11 mouse cellular contexts compared by ENCODE assay signal in the genomic region with DNA sequence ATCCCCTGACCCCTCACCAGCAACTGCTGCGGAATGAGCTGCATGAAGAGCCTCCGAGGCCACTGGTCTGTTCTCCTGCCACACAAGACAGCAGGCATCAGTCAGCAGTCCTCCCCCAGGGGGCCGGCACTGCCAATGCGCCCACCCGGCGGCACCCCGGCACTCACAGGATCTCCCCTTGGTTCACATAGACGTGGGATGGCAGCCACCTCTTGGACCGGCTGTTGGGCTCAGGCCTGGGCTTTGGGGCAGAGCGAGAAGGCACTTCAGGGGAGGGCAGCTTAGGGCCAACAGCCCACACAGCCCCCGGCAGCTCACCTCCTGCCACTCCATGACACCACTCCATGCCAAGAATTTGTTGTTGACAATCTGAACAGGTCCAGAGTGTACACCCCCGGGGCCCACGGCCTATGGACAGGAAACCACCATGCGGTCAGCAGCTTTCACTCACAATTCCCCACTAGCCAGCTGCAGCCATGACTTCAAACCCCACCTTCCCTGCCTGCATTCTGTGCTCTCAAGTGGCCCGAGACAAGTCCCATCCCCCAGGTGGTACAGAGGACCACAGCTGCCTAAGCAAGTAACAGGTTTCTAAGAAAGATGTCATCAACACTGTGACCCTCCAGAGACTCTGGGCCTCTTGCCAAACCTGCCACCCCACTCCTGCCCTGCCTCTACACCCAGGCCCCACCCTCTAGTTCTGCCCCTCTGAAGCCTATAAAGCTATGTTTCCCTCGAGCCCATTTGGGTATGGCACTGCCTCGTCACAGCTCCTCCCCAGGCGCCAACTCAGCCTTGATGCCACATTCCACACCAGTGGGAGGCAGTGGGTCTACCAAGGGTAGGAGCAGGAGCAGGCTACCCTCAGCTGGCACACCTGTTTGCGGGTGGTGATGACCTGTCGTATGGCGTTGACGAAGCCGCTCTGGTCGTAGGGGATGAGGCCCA. TPM values are rescaled to one million over a fixed set of nuclear protein-coding genes. Genes with fewer than 3 reads are reported as not detected.
DNase-seq lines count a peak whose midpoint lies in the region; ATAC-seq and TF ChIP-seq lines count a peak whose summit lies in the region.
"Had no signal": no experiment of that assay in that cellular context is flagged by ENCODE, and none has a peak within 500 bp of the region (broad histone marks: within the 10 kb centered on the region; RNA-seq: fewer than 3 reads in every experiment).

No protein-coding gene starts in this region.

- intact Hi-C loops in left cerebral cortex, adult 2 months (cut with DNase I) = no loop called here
- intact Hi-C loops in left cerebral cortex, postnatal 4 days (cut with DNase I) = no loop called here

- H3K4me2 ChIP-seq in heart, postnatal 0 days (ENCODE audit: low read depth, low read length) = no peak overlapping the region
- H3K4me2 ChIP-seq in midbrain, embryonic 13.5 days (replicated peaks) = peak overlapping the region; percentile 96; the same call in 1 of the 2 replicates

- H3K27me3 ChIP-seq in heart, postnatal 0 days (ENCODE audit: control insufficient read depth, insufficient read depth, low read length) = no peaks in the 10 kb centered on the region
- H3K27me3 ChIP-seq in midbrain, embryonic 13.5 days = no peaks in the 10 kb centered on the region

- H3K36me3 ChIP-seq in heart, postnatal 0 days (replicated peaks; ENCODE audit: control insufficient read depth, insufficient read depth, low read length) = peaks cover 41% of the 10 kb centered on the region
- H3K36me3 ChIP-seq in midbrain, embryonic 13.5 days = peaks cover 64% of the 10 kb centered on the region

- H3K4me1 ChIP-seq in heart, postnatal 0 days (ENCODE audit: control insufficient read depth, insufficient read depth) = peaks cover 44% of the 10 kb centered on the region
- peaks cover 56% of the 10 kb centered on the region for H3K4me1 ChIP-seq in midbrain, embryonic 13.5 days (replicated peaks)

- no peak for TF ChIP-seq CTCF in left cerebral cortex, adult 2 months (IDR thresholded peaks at IDR 0.05)
- TF ChIP-seq CTCF in heart, postnatal 0 days (IDR thresholded peaks at IDR 0.05; ENCODE audit: low read depth) = no peak

- H3K9ac ChIP-seq in heart, postnatal 0 days (replicated peaks; ENCODE audit: low read depth, low read length) = no peak overlapping the region
- 0 out of 2 replicates have a peak overlapping the region, but pooled peaks have one; percentile 16 for H3K9ac ChIP-seq in midbrain, embryonic 13.5 days (replicated peaks)
- H3K9ac ChIP-seq: liver, embryonic 14.5 days had no signal

- no peak for ATAC-seq in heart, postnatal 0 days (ENCODE audit: insufficient read depth, low read depth)
- no peak for ATAC-seq in midbrain, embryonic 13.5 days

- no peaks in the 10 kb centered on the region for H3K9me3 ChIP-seq in heart, postnatal 0 days (replicated peaks; ENCODE audit: control insufficient read depth, low read length)
- no peaks in the 10 kb centered on the region for H3K9me3 ChIP-seq in midbrain, embryonic 13.5 days

- H3K4me3 ChIP-seq in left cerebral cortex, adult 2 months = no peak overlapping the region
- no peak overlapping the region for H3K4me3 ChIP-seq in heart, postnatal 0 days (ENCODE audit: low read depth, low read length)
- no peak overlapping the region for H3K4me3 ChIP-seq in midbrain, embryonic 13.5 days (replicated peaks)

- peak; percentile 69 for DNase-seq in cerebellum, adult 11-12 months
- DNase-seq in cerebellum, postnatal 4 days (ENCODE audit: low spot score in 2 of 2) = no peak
- DNase-seq in left cerebral cortex, adult 2 months (ENCODE audit: extremely low spot score in 1 of 2, low spot score in 2 of 2) = no peak
- no peak for DNase-seq in left cerebral cortex, adult 11 months (ENCODE audit: low spot score)
- DNase-seq in heart, postnatal 0 days (ENCODE audit: low spot score) = no peak
- no peak for DNase-seq in layer of hippocampus, adult 9-11 months
- no peak for DNase-seq in left cerebral cortex, postnatal 4 days
- DNase-seq: gastrocnemius, postnatal 14 days; right cerebral cortex, adult 18-20 months had no signal

- no peak for TF ChIP-seq EP300 in heart, postnatal 0 days (IDR thresholded peaks at IDR 0.05; ENCODE audit: low read depth)

- 57% methylated on average over 24 of the region's 24 CpGs for WGBS in heart, postnatal 0 days
- 84% methylated on average over 24 of the region's 24 CpGs for WGBS in midbrain, embryonic 13.5 days

- peak overlapping the region; percentile 59; the same call in 1 of the 2 replicates for H3K27ac ChIP-seq in left cerebral cortex, adult 2 months
- peak overlapping the region; percentile 100 for H3K27ac ChIP-seq in heart, postnatal 0 days (ENCODE audit: low read depth)
- 0 out of 2 replicates have a peak overlapping the region, but pooled peaks have one; percentile 44 for H3K27ac ChIP-seq in midbrain, embryonic 13.5 days
- H3K27ac ChIP-seq: liver, embryonic 14.5 days had no signal

RNA-seq across cellular contexts. Expression of a gene that starts 4.7 kb away (rescaled TPM):
- total RNA-seq in left cerebral cortex, adult 2 months (2021) = 100 to 1,000 TPM; 273 to 290 TPM
- 335 and 364 TPM in 2 replicates for total RNA-seq in heart, postnatal 0 days (2014; rRNA removed; ENCODE audit: low replicate concordance)
- 246 and 248 TPM in 2 replicates for polyA plus RNA-seq in heart, postnatal 0 days (2015; fragmentation: Nextera tagmentation; extraction: Ambion mirVana)
- 524 and 584 TPM in 2 replicates for polyA plus RNA-seq in midbrain, embryonic 13.5 days (2015; fragmentation: Nextera tagmentation; extraction: Ambion mirVana)
- 100 to 1,000 TPM; 423 to 428 TPM for total RNA-seq in left cerebral cortex, postnatal 4 days (2021)

RNA-seq across cellular contexts. Expression of a gene that starts 7.9 kb away (rescaled TPM):
- total RNA-seq in left cerebral cortex, adult 2 months (2021) = 10 to 100 TPM; 27.4 to 31.2 TPM
- total RNA-seq in heart, postnatal 0 days (2014; rRNA removed; ENCODE audit: low replicate concordance) = 43.6 and 45.9 TPM in 2 replicates
- 24.5 and 27.2 TPM in 2 replicates for polyA plus RNA-seq in heart, postnatal 0 days (2015; fragmentation: Nextera tagmentation; extraction: Ambion mirVana)
- 32.3 and 38.5 TPM in 2 replicates for polyA plus RNA-seq in midbrain, embryonic 13.5 days (2015; fragmentation: Nextera tagmentation; extraction: Ambion mirVana)
- total RNA-seq in left cerebral cortex, postnatal 4 days (2021) = 10 to 100 TPM; 27.5 to 29.3 TPM

RNA-seq across cellular contexts. Expression of a gene that starts 16.0 kb away (rescaled TPM):
- 10 to 100 TPM; 64.4 to 67.5 TPM for total RNA-seq in left cerebral cortex, adult 2 months (2021)
- total RNA-seq in heart, postnatal 0 days (2014; rRNA removed; ENCODE audit: low replicate concordance) = 43.5 and 101 TPM in 2 replicates
- polyA plus RNA-seq in heart, postnatal 0 days (2015; fragmentation: Nextera tagmentation; extraction: Ambion mirVana) = 51.7 and 57.5 TPM in 2 replicates
- polyA plus RNA-seq in midbrain, embryonic 13.5 days (2015; fragmentation: Nextera tagmentation; extraction: Ambion mirVana) = 109 and 110 TPM in 2 replicates
- total RNA-seq in left cerebral cortex, postnatal 4 days (2021) = 10 to 100 TPM; 57.1 to 68.3 TPM

RNA-seq across cellular contexts. Expression of a gene that starts 16.1 kb away (rescaled TPM):
- 10 to 100 TPM; 69.7 to 77.0 TPM for total RNA-seq in left cerebral cortex, adult 2 months (2021)
- total RNA-seq in heart, postnatal 0 days (2014; rRNA removed; ENCODE audit: low replicate concordance) = 81.8 and 137 TPM in 2 replicates
- polyA plus RNA-seq in heart, postnatal 0 days (2015; fragmentation: Nextera tagmentation; extraction: Ambion mirVana) = 91.3 and 91.8 TPM in 2 replicates
- 78.9 and 88.2 TPM in 2 replicates for polyA plus RNA-seq in midbrain, embryonic 13.5 days (2015; fragmentation: Nextera tagmentation; extraction: Ambion mirVana)
- 10 to 100 TPM; 74.1 to 85.4 TPM for total RNA-seq in left cerebral cortex, postnatal 4 days (2021)

RNA-seq across cellular contexts. Expression of a gene that starts 27.6 kb away (rescaled TPM):
- total RNA-seq in left cerebral cortex, adult 2 months (2021) = 10 to 100 TPM; 96.1 to 98.5 TPM
- 112 and 136 TPM in 2 replicates for total RNA-seq in heart, postnatal 0 days (2014; rRNA removed; ENCODE audit: low replicate concordance)
- 69.0 and 73.3 TPM in 2 replicates for polyA plus RNA-seq in heart, postnatal 0 days (2015; fragmentation: Nextera tagmentation; extraction: Ambion mirVana)
- 151 and 162 TPM in 2 replicates for polyA plus RNA-seq in midbrain, embryonic 13.5 days (2015; fragmentation: Nextera tagmentation; extraction: Ambion mirVana)
- 100 to 1,000 TPM; 117 to 122 TPM for total RNA-seq in left cerebral cortex, postnatal 4 days (2021)

Comparison
In these comparisons a context has a peak if more than half of its experiments do, and no peak if none do; other contexts are left out.
1. H3K27ac ChIP-seq: peak in every context shown above with its lines; median percentile 100 in heart, postnatal 0 days; 59 in left cerebral cortex, adult 2 months; 44 in midbrain, embryonic 13.5 days.